Mouse (Mus musculus): ENCODE results near the gene 1700021F07Rik. TPM values are rescaled to one million over a fixed set of nuclear protein-coding genes. Genes with fewer than 3 reads are reported as not detected.
A peak's percentile ranks its signal among the peaks of the same experiment; 100 is the strongest.

Gene 1700021F07Rik
- total RNA-seq, 1 experiment from 2014 or later, result not detected

GRCm38 (mm10) chr2:173550681-173551080, 28.3 kb downstream of the 1700021F07Rik start:
- no peak for ATAC-seq (replicated peaks in 1 of 2; ENCODE audit: insufficient read depth in 1 of 2, low FRiP score in 2 of 2, low TSS enrichment in 1 of 2, low read depth in 1 of 2, poor library complexity in 2 of 2, severe bottlenecking in 2 of 2)

DNA sequence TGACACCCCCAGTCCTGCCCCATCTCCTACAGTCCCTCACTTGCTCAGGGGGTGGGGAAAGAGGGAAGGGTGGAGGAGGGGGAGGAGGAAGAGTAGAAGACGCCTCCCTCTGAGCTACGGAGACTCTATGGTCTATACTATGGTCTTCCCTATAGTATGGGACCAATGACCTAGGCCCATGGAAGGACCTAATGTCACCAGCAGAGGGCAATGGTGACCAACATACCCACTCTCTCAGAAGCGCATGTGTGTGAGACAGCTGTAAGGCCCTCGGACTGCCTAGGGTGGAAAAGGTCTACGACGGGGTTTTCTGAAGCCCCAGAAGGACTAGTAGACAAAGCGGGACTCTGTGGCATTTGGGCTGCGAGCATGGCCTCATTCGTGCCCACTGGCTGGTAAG, 31.5 kb downstream of the 1700021F07Rik start:
- ATAC-seq (replicated peaks in 1 of 2; ENCODE audit: insufficient read depth in 1 of 2, low FRiP score in 2 of 2, low TSS enrichment in 1 of 2, low read depth in 1 of 2, poor library complexity in 2 of 2, severe bottlenecking in 2 of 2), result peak; percentile 77 to 82

DNA sequence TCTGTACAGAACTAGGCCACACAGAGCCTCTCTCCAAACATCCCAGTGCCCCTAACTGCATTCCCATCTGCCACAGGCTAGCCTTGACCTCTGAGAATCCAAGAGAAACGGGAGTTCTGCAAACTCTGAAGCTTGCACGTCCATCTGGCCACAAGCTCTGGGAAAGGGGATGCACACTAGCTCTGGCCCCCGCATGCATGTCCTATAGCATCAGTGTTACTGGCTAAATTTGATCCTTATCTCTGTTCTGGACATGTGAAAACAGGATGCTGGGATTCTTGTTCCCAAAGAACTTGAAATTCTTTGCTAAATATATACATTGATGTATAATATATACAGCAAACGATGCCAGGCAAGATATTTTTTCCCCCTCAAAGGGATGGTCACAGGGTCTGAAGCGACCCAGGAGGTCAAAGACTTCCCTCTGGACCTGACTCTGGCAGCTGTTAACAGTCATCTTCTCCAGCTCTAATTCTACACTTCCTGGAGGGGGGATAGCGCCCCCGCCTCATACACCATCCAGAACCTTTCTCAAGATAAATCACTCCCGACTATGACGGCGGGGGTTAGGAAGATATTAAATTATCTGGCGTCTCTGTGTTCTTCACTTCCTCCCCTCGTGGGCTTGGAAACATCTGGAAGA, 36.5 kb downstream of the 1700021F07Rik start:
- ATAC-seq (replicated peaks in 1 of 2; ENCODE audit: insufficient read depth in 1 of 2, low FRiP score in 2 of 2, low TSS enrichment in 1 of 2, low read depth in 1 of 2, poor library complexity in 2 of 2, severe bottlenecking in 2 of 2), result no peak

- peak in 1 of 2 experiments; percentile 46; a peak in 2 of 4 replicates for ATAC-seq (replicated peaks in 1 of 2; ENCODE audit: insufficient read depth in 1 of 2, low FRiP score in 2 of 2, low TSS enrichment in 1 of 2, low read depth in 1 of 2, poor library complexity in 2 of 2, severe bottlenecking in 2 of 2)
Measured at GRCm38 (mm10) chr2:173561851-173562442, 39.6 kb downstream of the 1700021F07Rik start.

DNA sequence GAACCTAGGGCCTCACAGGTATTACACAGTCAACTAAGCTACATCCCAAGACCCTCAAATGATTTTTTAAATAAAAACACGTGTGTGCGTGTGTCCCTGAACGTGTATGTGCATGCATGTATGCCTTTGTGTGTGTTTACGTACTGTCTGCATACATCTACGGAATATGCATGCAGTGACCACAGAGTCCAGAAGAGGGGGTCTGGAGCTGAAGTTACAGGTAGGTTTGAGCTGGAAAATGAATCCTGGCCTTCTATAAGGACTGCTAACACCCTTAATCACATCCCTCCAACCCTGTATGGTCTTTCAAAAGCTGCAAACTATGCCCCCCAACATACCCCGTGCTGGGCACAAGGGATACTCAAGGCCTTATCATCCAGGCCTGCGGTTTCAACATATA, 41.0 kb downstream of the 1700021F07Rik start:
- ATAC-seq (replicated peaks in 1 of 2; ENCODE audit: insufficient read depth in 1 of 2, low FRiP score in 2 of 2, low TSS enrichment in 1 of 2, low read depth in 1 of 2, poor library complexity in 2 of 2, severe bottlenecking in 2 of 2), result no peak

DNA sequence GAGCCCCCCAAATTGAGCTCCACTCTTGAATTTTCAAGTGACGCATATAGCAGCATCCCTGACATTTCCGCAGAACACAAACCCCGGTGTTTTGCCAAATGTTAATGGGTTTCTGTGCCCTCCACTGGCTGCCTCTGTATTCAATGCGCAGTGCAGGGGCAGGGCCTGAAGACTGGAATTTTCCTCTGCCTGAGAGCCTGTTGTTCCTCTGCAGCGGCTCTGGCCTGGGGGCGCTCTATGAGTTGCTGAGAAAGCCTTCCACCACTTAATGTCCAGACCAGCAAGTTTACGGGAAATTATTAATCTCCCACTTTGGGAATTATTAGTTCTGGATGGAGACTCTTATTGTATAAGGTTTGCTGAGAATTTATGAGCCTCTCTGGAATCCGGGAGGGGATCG, 41.8 kb downstream of the 1700021F07Rik start:
- no peak for ATAC-seq (replicated peaks in 1 of 2; ENCODE audit: insufficient read depth in 1 of 2, low FRiP score in 2 of 2, low TSS enrichment in 1 of 2, low read depth in 1 of 2, poor library complexity in 2 of 2, severe bottlenecking in 2 of 2)

Other genes starting within 250 kb of the 1700021F07Rik start
- gene Pmepa1, start 246.1 kb upstream of the 1700021F07Rik start, total RNA-seq (2017), result 0.40 TPM in 1 of 2 replicates, not detected in the other
- not detected in 2 replicates for gene Ankrd60, start 55.8 kb downstream of the 1700021F07Rik start, total RNA-seq (2017)
- gene Rab22a, start 137.2 kb downstream of the 1700021F07Rik start, total RNA-seq (2017), result 7.9 and 9.6 TPM in 2 replicates
- not detected in 2 replicates for gene 1700010B08Rik, start 196.8 kb downstream of the 1700021F07Rik start, total RNA-seq (2017)
- 56.4 and 61.6 TPM in 2 replicates for gene Vapb, start 214.9 kb downstream of the 1700021F07Rik start, total RNA-seq (2017)